Mouse (Mus musculus) hindbrain, embryonic 16.5 days (tissue): ENCODE measurements at regions not wholly inside any gene's neighbourhood (a gene's known extent, or its start where the extent isn't known, plus 50 kb on each side); places are given as distances from the start of the nearest gene placed in this dataset.
A peak's percentile ranks its signal among the peaks of the same experiment; 100 is the strongest.

Experiments used
- ATAC-seq: fragments of 200-750 bp; cut with Nextera tagmentation; 2 replicates; pipeline ENCODE4 v1.8.0; 2017; ENCODE audit warnings: moderate TSS enrichment, moderate library complexity
- H3K27ac ChIP-seq: fragments of 300-500 bp; sonication (generic); 2 replicates; pipeline ENCODE4 v1.5.1; 2014; ENCODE audit warnings: low read depth, mild to moderate bottlenecking, control low read depth, low read length, moderate library complexity
- H3K27me3 ChIP-seq: fragments of 300-500 bp; sonication (generic); replicated peaks from 2 replicates; pipeline ENCODE4 v1.6.1; 2014; ENCODE audit warnings: low read length; ENCODE audit not compliant: control insufficient read depth, insufficient read depth
- H3K36me3 ChIP-seq: fragments of 300-500 bp; sonication (generic); 2 replicates; pipeline ENCODE4 v1.6.1; 2014; ENCODE audit warnings: mild to moderate bottlenecking, low read length, moderate library complexity, mixed read lengths; ENCODE audit not compliant: control insufficient read depth, insufficient read depth
- H3K4me1 ChIP-seq: fragments of 300-500 bp; sonication (generic); 2 replicates; pipeline ENCODE4 v1.6.1; 2014; ENCODE audit warnings: low read depth, low read length; ENCODE audit not compliant: control insufficient read depth, insufficient read depth
- H3K4me2 ChIP-seq: fragments of 300-500 bp; sonication (generic); 2 replicates; pipeline ENCODE4 v1.6.1; 2014; ENCODE audit warnings: mild to moderate bottlenecking, low read length, control low read depth, moderate library complexity
- H3K4me3 ChIP-seq: fragments of 300-500 bp; sonication (generic); 2 replicates; pipeline ENCODE4 v1.5.1; 2014; ENCODE audit warnings: mild to moderate bottlenecking, low read length, control low read depth, moderate library complexity
- H3K9ac ChIP-seq: fragments of 300-500 bp; sonication (generic); 2 replicates; pipeline ENCODE4 v1.6.1; 2014; ENCODE audit warnings: low read depth, mild to moderate bottlenecking, control low read depth, low read length, moderate library complexity
- H3K9me3 ChIP-seq: fragments of 300-500 bp; sonication (generic); 2 replicates; pipeline ENCODE4 v1.6.1; 2014; ENCODE audit warnings: mild to moderate bottlenecking, low read length, moderate library complexity; ENCODE audit not compliant: control insufficient read depth
- WGBS: fragments of 180-500 bp; shearing (Covaris S2); extraction: QIAGEN DNeasy Blood & Tissue Kit; methylation state at CpG from one replicate; pipeline ENCODE4 v1.1.7; 2014; 5-methylcytosine and 5-hydroxymethylcytosine counted together

GRCm38 (mm10) chr9:92661938-92662337 is 119.9 kb downstream of the Plod2 start:
- WGBS = 79% methylated on average over 2 of the region's 2 CpGs
- no peak overlapping the region for H3K4me3 ChIP-seq
- no peaks in the 10 kb centered on the region for H3K27me3 ChIP-seq
- ATAC-seq = no peak
- H3K27ac ChIP-seq = no peak overlapping the region
- no peak overlapping the region for H3K4me2 ChIP-seq
- H3K36me3 ChIP-seq = no peaks in the 10 kb centered on the region
- H3K9ac ChIP-seq = no peak overlapping the region
- H3K9me3 ChIP-seq = no peaks in the 10 kb centered on the region
- H3K4me1 ChIP-seq = no peaks in the 10 kb centered on the region

- no peak overlapping the region for H3K9ac ChIP-seq
- no peaks in the 10 kb centered on the region for H3K4me1 ChIP-seq
Observed at GRCm38 (mm10) chr9:92667361-92667881, 125.4 kb downstream of the Plod2 start.

DNA sequence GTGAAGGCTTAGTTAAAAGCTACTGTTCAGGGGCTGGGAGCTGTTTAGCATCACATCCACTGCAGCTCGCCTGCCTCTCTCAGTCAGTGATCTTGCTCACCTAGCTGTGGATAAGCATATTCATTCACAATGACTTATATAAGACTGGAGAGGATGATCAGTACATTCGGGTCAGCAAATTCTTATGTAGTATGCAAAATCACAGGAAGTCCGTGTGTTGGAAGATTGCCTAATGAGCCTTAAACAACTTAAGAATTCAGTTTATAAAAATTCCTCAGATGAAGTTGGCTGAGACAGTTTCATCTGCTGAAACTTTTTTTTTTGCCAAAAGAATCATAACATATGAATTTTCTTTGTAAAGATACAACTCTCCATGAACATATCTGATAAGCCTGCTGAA is 129.9 kb downstream of the Plod2 start:
- no peak for ATAC-seq

More at GRCm38 (mm10) chr9:92667361-92667881, 125.4 kb downstream of the Plod2 start:
- ATAC-seq = no peak
- Histone ChIP-seq H3K9me3 (no peaks in the 10 kb centered on the region), H3K4me2 (no peak overlapping the region), H3K36me3 (no peaks in the 10 kb centered on the region), H3K4me3 (no peak overlapping the region), H3K27ac (no peak overlapping the region), H3K27me3 (no peaks in the 10 kb centered on the region)
- 72% methylated on average over 1 of the region's 1 CpGs for WGBS

GRCm38 (mm10) chr9:92694361-92695016 is 152.5 kb downstream of the Plod2 start:
- H3K27ac ChIP-seq = no peak overlapping the region
- H3K4me3 ChIP-seq = no peak overlapping the region
- no peaks in the 10 kb centered on the region for H3K27me3 ChIP-seq
- no peak for ATAC-seq
- H3K9ac ChIP-seq = no peak overlapping the region
- 51% methylated on average over 6 of the region's 6 CpGs for WGBS
- no peak overlapping the region for H3K4me2 ChIP-seq
- H3K4me1 ChIP-seq = no peaks in the 10 kb centered on the region
- H3K36me3 ChIP-seq = no peaks in the 10 kb centered on the region
- no peaks in the 10 kb centered on the region for H3K9me3 ChIP-seq

More for the DNA sequence above, 129.9 kb downstream of the Plod2 start:
- whole genome bisulfite sequencing = 77% methylated on average over 3 of the region's 3 CpGs
- H3K27ac ChIP-seq = no peak overlapping the region
- H3K9me3 ChIP-seq = no peaks in the 10 kb centered on the region
- H3K4me1 ChIP-seq = no peaks in the 10 kb centered on the region
- no peak overlapping the region for H3K4me2 ChIP-seq
- H3K9ac ChIP-seq = no peak overlapping the region
- H3K4me3 ChIP-seq = no peak overlapping the region
- H3K27me3 ChIP-seq = no peaks in the 10 kb centered on the region
- H3K36me3 ChIP-seq = no peaks in the 10 kb centered on the region

GRCm38 (mm10) chr9:92697971-92698370 is 155.9 kb downstream of the Plod2 start:
- H3K9ac ChIP-seq = no peak overlapping the region
- no peak overlapping the region for H3K4me2 ChIP-seq
- no peak overlapping the region for H3K4me3 ChIP-seq
- no peak for ATAC-seq
- no peaks in the 10 kb centered on the region for H3K36me3 ChIP-seq
- H3K4me1 ChIP-seq = no peaks in the 10 kb centered on the region
- WGBS = 83% methylated on average over 3 of the region's 3 CpGs
- H3K27ac ChIP-seq = no peak overlapping the region
- H3K27me3 ChIP-seq = no peaks in the 10 kb centered on the region
- no peaks in the 10 kb centered on the region for H3K9me3 ChIP-seq

GRCm38 (mm10) chr9:92704752-92705151 is 162.7 kb downstream of the Plod2 start:
- Histone ChIP-seq H3K36me3 (no peaks in the 10 kb centered on the region), H3K9ac (no peak overlapping the region), H3K4me3 (no peak overlapping the region), H3K27me3 (no peaks in the 10 kb centered on the region), H3K4me2 (no peak overlapping the region), H3K27ac (no peak overlapping the region), H3K4me1 (no peaks in the 10 kb centered on the region), H3K9me3 (no peaks in the 10 kb centered on the region)
- 88% methylated on average over 2 of the region's 2 CpGs for WGBS
- ATAC-seq = no peak

DNA sequence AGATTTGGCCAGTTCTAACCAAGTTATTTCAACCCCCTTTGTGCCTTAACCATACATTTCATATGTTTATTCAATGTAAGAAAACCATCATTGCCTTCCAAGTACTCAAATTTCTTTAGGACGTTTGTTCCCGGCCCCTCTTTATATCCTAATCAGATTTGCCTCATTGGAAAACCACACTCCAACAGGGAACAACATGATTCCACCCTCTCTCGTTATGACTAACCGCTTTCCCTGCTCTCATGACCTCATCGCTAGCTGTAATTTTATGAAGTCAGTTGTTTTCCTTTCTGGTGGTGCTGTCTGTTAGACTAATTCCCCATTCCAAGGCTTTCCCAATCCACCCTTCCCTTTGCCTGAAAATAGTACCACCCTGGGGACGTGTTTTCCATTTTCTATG is 165.0 kb downstream of the Plod2 start:
- WGBS = 84% methylated on average over 6 of the region's 6 CpGs
- H3K27ac ChIP-seq = no peak overlapping the region
- H3K4me3 ChIP-seq = no peak overlapping the region
- no peaks in the 10 kb centered on the region for H3K36me3 ChIP-seq
- H3K4me1 ChIP-seq = no peaks in the 10 kb centered on the region
- no peaks in the 10 kb centered on the region for H3K9me3 ChIP-seq
- ATAC-seq = no peak
- no peaks in the 10 kb centered on the region for H3K27me3 ChIP-seq
- no peak overlapping the region for H3K9ac ChIP-seq
- H3K4me2 ChIP-seq = no peak overlapping the region

DNA sequence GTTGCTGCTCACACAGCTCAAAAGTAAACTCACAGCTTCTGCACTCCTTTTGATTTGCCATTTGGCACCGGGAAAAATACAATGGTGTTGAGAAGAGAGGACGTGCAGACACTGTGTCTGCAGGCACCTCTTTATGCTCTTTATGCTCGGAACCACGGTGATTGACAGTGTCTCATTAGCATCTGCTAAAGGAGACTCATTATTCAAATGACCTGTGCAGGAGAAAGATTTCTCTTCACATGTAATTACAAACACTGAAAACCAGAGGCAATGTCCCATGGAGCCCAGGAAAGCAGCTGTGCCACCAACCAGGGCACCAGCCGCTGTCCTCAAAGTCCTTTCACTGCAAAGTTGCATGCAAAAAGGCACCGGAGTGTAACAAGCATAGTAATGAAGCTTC is 175.2 kb downstream of the Plod2 start:
- Histone ChIP-seq H3K27me3 (no peaks in the 10 kb centered on the region), H3K4me3 (no peak overlapping the region), H3K36me3 (no peaks in the 10 kb centered on the region), H3K4me2 (peak overlapping the region; percentile 23; the same call in 1 of the 2 replicates), H3K27ac (no peak overlapping the region), H3K9me3 (no peaks in the 10 kb centered on the region), H3K4me1 (no peaks in the 10 kb centered on the region; the same call in 1 of the 2 replicates), H3K9ac (no peak overlapping the region)
- 8% methylated on average over 6 of the region's 6 CpGs for WGBS
- ATAC-seq = peak; percentile 87

- Histone ChIP-seq H3K4me2 (no peak overlapping the region), H3K27ac (no peak overlapping the region), H3K9ac (no peak overlapping the region), H3K4me3 (no peak overlapping the region), H3K9me3 (no peaks in the 10 kb centered on the region), H3K4me1 (no peaks in the 10 kb centered on the region; the same call in 1 of the 2 replicates), H3K27me3 (no peaks in the 10 kb centered on the region), H3K36me3 (no peaks in the 10 kb centered on the region)
- no peak for ATAC-seq
Observed at GRCm38 (mm10) chr9:92718337-92718736, 176.3 kb downstream of the Plod2 start.
